Mouse (Mus musculus): ENCODE measurements at regions not wholly inside any gene's neighbourhood (a gene's known extent, or its start where the extent isn't known, plus 50 kb on each side); places are given as distances from the start of the nearest gene placed in this dataset.

GRCm38 (mm10) chr5:132758941-132759340 lies 215.8 kb upstream of the Auts2 start:
- DNase-seq = no peak

GRCm38 (mm10) chr5:132737966-132738365 lies 194.8 kb upstream of the Auts2 start:
- DNase-seq = no peak

- no peak for DNase-seq
Measured at GRCm38 (mm10) chr5:132728689-132729189, 185.6 kb upstream of the Auts2 start.

- no peak for DNase-seq
Measured at GRCm38 (mm10) chr5:132724467-132724866, 181.3 kb upstream of the Auts2 start.

GRCm38 (mm10) chr5:132710301-132710700 lies 167.2 kb upstream of the Auts2 start:
- no peak for DNase-seq

- no peak for DNase-seq
Measured at GRCm38 (mm10) chr5:132707531-132707930, 164.4 kb upstream of the Auts2 start.

- no peak for DNase-seq
Measured at GRCm38 (mm10) chr5:132703455-132704100, 160.4 kb upstream of the Auts2 start.

GRCm38 (mm10) chr5:132702573-132702972 lies 159.4 kb upstream of the Auts2 start:
- no peak for DNase-seq

GRCm38 (mm10) chr5:132690784-132691183 lies 147.6 kb upstream of the Auts2 start:
- DNase-seq = no peak

- no peak for DNase-seq
Measured at GRCm38 (mm10) chr5:132675261-132675660, 132.1 kb upstream of the Auts2 start.

GRCm38 (mm10) chr5:132673599-132674305 lies 130.6 kb upstream of the Auts2 start:
- no peak for DNase-seq

- DNase-seq = no peak
Measured at GRCm38 (mm10) chr5:132671496-132671895, 128.4 kb upstream of the Auts2 start.

GRCm38 (mm10) chr5:132667316-132667715 lies 124.2 kb upstream of the Auts2 start:
- no peak for DNase-seq

GRCm38 (mm10) chr5:132661266-132661665 lies 118.1 kb upstream of the Auts2 start:
- no peak for DNase-seq

- DNase-seq = no peak
Measured at GRCm38 (mm10) chr5:132660036-132660435, 116.9 kb upstream of the Auts2 start.

GRCm38 (mm10) chr5:132654382-132654781 lies 111.2 kb upstream of the Auts2 start:
- DNase-seq = no peak

GRCm38 (mm10) chr5:132653694-132654300 lies 110.7 kb upstream of the Auts2 start:
- no peak for DNase-seq

- DNase-seq = no peak
Measured at GRCm38 (mm10) chr5:132652201-132652600, 109.1 kb upstream of the Auts2 start.

- DNase-seq = no peak
Measured at GRCm38 (mm10) chr5:132649771-132650170, 106.6 kb upstream of the Auts2 start.

GRCm38 (mm10) chr5:132648751-132649150 lies 105.6 kb upstream of the Auts2 start:
- DNase-seq = no peak

- no peak for DNase-seq
Measured at GRCm38 (mm10) chr5:132644646-132645172, 101.6 kb upstream of the Auts2 start.

GRCm38 (mm10) chr5:132643270-132643669 lies 100.1 kb upstream of the Auts2 start:
- no peak for DNase-seq

GRCm38 (mm10) chr5:132633198-132633884 lies 90.2 kb upstream of the Auts2 start:
- no peak for DNase-seq
